Mouse (Mus musculus): ENCODE measurements at regions not wholly inside any gene's neighbourhood (a gene's known extent, or its start where the extent isn't known, plus 50 kb on each side); places are given as distances from the start of the nearest gene placed in this dataset.
A peak's percentile ranks its signal among the peaks of the same experiment; 100 is the strongest.

- DNase-seq: no peak
Measured at GRCm38 (mm10) chr10:44631584-44631983, 103.3 kb upstream of the Prdm1 start.

GRCm38 (mm10) chr10:44630485-44630884 is 102.2 kb upstream of the Prdm1 start:
- peak; percentile 6 for DNase-seq

GRCm38 (mm10) chr10:44628387-44628786 is 100.1 kb upstream of the Prdm1 start:
- DNase-seq: no peak

- no peak for DNase-seq
Measured at GRCm38 (mm10) chr10:44627431-44627830, 99.1 kb upstream of the Prdm1 start.

GRCm38 (mm10) chr10:44625521-44625920 is 97.2 kb upstream of the Prdm1 start:
- DNase-seq: no peak

- no peak for DNase-seq
Measured at GRCm38 (mm10) chr10:44615586-44615985, 87.3 kb upstream of the Prdm1 start.

- DNase-seq: no peak
Measured at GRCm38 (mm10) chr10:44612571-44612970, 84.3 kb upstream of the Prdm1 start.

- DNase-seq: no peak
Measured at GRCm38 (mm10) chr10:44611399-44611798, 83.1 kb upstream of the Prdm1 start.

- no peak for DNase-seq
Measured at GRCm38 (mm10) chr10:44609187-44609586, 80.9 kb upstream of the Prdm1 start.

- DNase-seq: no peak
Measured at GRCm38 (mm10) chr10:44607334-44607851, 79.1 kb upstream of the Prdm1 start.

- no peak for DNase-seq
Measured at GRCm38 (mm10) chr10:44604512-44604911, 76.2 kb upstream of the Prdm1 start.

- no peak for DNase-seq
Measured at GRCm38 (mm10) chr10:44603461-44603860, 75.2 kb upstream of the Prdm1 start.

GRCm38 (mm10) chr10:44601550-44601949 is 73.2 kb upstream of the Prdm1 start:
- no peak for DNase-seq

GRCm38 (mm10) chr10:44599964-44600334 is 71.6 kb upstream of the Prdm1 start:
- DNase-seq: peak; percentile 8

- DNase-seq: no peak
Measured at GRCm38 (mm10) chr10:44599331-44599963, 71.1 kb upstream of the Prdm1 start.

GRCm38 (mm10) chr10:44598615-44599014 is 70.3 kb upstream of the Prdm1 start:
- DNase-seq: no peak

GRCm38 (mm10) chr10:44595932-44596331 is 67.6 kb upstream of the Prdm1 start:
- DNase-seq: no peak

- DNase-seq: no peak
Measured at GRCm38 (mm10) chr10:44589842-44590241, 61.5 kb upstream of the Prdm1 start.

GRCm38 (mm10) chr10:44589352-44589751 is 61.1 kb upstream of the Prdm1 start:
- no peak for DNase-seq

- no peak for DNase-seq
Measured at GRCm38 (mm10) chr10:44582736-44583135, 54.4 kb upstream of the Prdm1 start.

Measured in right cerebral cortex, postnatal 25 days (tissue).